Mouse (Mus musculus): ENCODE data around the gene Ikzf4. TPM values are rescaled to one million over a fixed set of nuclear protein-coding genes. Genes with fewer than 3 reads are reported as not detected.

Ikzf4 gene
- total and polyA plus RNA-seq, 3 experiments = 0.88 to 1.8 (median 0.97) TPM

DNA sequence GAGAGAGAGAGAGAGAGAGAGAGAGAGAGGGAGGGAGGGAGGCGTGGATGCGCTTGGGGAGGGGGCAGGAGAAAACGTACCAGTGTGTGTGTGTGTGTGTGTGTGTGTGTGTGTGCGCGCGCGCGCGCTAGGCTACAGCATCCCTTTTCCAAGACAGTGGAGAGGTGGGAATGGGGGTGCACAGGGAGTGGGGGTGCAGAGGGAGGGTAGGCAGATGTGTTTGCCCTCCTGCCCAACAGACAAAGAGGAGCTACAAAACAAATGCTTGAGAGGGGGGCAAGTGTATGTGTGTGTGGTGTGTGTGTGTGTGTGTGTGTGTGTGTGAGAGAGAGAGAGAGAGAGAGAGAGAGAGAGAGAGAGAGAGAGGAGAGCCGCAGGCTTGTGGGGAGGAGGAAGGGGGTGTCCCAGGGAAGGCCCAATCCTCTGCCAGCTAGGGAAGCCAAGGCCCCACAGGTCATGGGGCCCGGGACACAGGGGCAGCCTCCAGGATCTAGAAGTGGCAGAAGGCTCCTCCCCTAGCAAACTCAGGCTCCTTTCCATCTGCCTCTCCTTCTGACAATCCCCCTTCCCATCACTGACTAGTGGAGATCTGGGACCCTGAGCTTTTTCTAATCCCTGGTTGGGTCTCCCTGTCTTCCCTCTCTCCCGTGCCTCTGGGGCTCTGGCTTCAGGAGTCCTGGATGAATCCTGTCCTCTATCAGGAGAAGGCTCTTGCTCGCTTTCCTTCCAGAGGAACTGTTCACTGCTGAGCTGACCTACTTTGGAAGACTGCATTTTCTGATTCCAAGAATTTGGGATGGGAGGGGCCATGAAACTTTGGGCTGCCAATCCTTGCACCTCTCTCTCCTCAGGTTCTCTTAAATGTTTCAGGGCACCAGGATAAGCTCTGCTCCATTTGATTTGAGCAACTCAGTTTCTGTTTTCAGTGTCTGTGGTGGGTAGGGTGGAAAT lies 623 bp upstream of the Ikzf4 start:
- intact Hi-C loops (cut with DNase I) = no loop called here
- peak; percentile 41 to 51 for DNase-seq
- Histone ChIP-seq H3K4me3 (no peak overlapping the region), H3K27ac (peak overlapping the region; percentile 75), H3K79me2 (replicated peaks; ENCODE audit: control insufficient read depth, insufficient read depth, low read length) (no peaks in the 10 kb centered on the region), H3K4me1 (ENCODE audit: control insufficient read depth, insufficient read depth, low read length) (peaks cover 3% of the 10 kb centered on the region), H3K9ac (ENCODE audit: low read depth, low read length) (peak overlapping the region; percentile 4; the same call in 1 of the 2 replicates), H3K36me3 (ENCODE audit: control insufficient read depth, insufficient read depth, low read length) (no peaks in the 10 kb centered on the region), H3K27me3 (ENCODE audit: control insufficient read depth, insufficient read depth, low read length) (no peaks in the 10 kb centered on the region)
- TF ChIP-seq POLR2A (IDR thresholded peaks at IDR 0.05; ENCODE audit: insufficient read depth, low read depth, low read length) (peak; percentile 21; the same call in 1 of the 2 replicates), CTCF (IDR thresholded peaks at IDR 0.05) (no peak)
- WGBS = 11% methylated on average over 12 of the region's 13 CpGs

- Histone ChIP-seq H3K36me3 (ENCODE audit: control insufficient read depth, insufficient read depth, low read length) (no peaks in the 10 kb centered on the region), H3K9ac (ENCODE audit: low read depth, low read length) (no peak overlapping the region), H3K79me2 (replicated peaks; ENCODE audit: control insufficient read depth, insufficient read depth, low read length) (no peaks in the 10 kb centered on the region), H3K27ac (no peak overlapping the region), H3K4me1 (ENCODE audit: control insufficient read depth, insufficient read depth, low read length) (peaks cover 3% of the 10 kb centered on the region), H3K4me3 (no peak overlapping the region), H3K27me3 (ENCODE audit: control insufficient read depth, insufficient read depth, low read length) (no peaks in the 10 kb centered on the region)
- no peak for DNase-seq
- intact Hi-C loops (cut with DNase I) = no loop called here
- WGBS = 82% methylated on average over 6 of the region's 6 CpGs
- TF ChIP-seq EP300 (IDR thresholded peaks at IDR 0.05; ENCODE audit: insufficient read depth, low read depth, low read length) (no peak), POLR2A (IDR thresholded peaks at IDR 0.05; ENCODE audit: insufficient read depth, low read depth, low read length) (no peak), CTCF (IDR thresholded peaks at IDR 0.05) (no peak)
Measured at GRCm38 (mm10) chr10:128642749-128643148, 3.0 kb downstream of the Ikzf4 start.

- no peak for DNase-seq
- TF ChIP-seq CTCF (IDR thresholded peaks at IDR 0.05) (no peak), EP300 (IDR thresholded peaks at IDR 0.05; ENCODE audit: insufficient read depth, low read depth, low read length) (no peak), POLR2A (IDR thresholded peaks at IDR 0.05; ENCODE audit: insufficient read depth, low read depth, low read length) (no peak)
- H3K4me1 ChIP-seq (ENCODE audit: control insufficient read depth, insufficient read depth, low read length) = peaks cover 3% of the 10 kb centered on the region
Measured at GRCm38 (mm10) chr10:128641871-128642270, 3.9 kb downstream of the Ikzf4 start.

DNA sequence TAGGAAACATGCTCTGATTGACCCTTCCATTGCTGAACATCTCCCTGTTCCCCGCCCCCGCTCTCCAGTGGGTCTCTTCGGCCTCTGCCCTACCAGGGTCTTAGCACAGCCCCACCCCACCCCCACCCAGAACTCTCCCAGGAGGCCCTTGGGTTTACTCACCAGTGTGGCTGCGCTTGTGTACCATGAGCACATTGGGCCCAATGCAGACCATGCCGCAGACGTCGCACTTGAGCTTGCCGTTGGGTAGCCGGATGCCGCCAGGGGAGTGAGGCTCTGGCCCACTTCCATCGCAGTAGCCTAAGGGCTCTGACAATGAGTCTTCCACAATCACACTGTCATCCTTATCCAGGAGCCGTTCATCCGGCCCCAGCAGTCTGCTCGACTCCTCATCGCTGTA lies 4.9 kb downstream of the Ikzf4 start:
- Histone ChIP-seq H3K36me3 (ENCODE audit: control insufficient read depth, insufficient read depth, low read length) (no peaks in the 10 kb centered on the region), H3K27ac (no peak overlapping the region), H3K27me3 (ENCODE audit: control insufficient read depth, insufficient read depth, low read length) (no peaks in the 10 kb centered on the region), H3K9ac (ENCODE audit: low read depth, low read length) (no peak overlapping the region), H3K79me2 (replicated peaks; ENCODE audit: control insufficient read depth, insufficient read depth, low read length) (no peaks in the 10 kb centered on the region), H3K4me3 (no peak overlapping the region), H3K4me1 (ENCODE audit: control insufficient read depth, insufficient read depth, low read length) (no peaks in the 10 kb centered on the region)
- TF ChIP-seq CTCF (IDR thresholded peaks at IDR 0.05) = no peak
- no peak for TF ChIP-seq POLR2A (IDR thresholded peaks at IDR 0.05; ENCODE audit: insufficient read depth, low read depth, low read length)
- TF ChIP-seq EP300 (IDR thresholded peaks at IDR 0.05; ENCODE audit: insufficient read depth, low read depth, low read length) = no peak
- intact Hi-C loops (cut with DNase I) = no loop called here
- DNase-seq = no peak
- WGBS = 89% methylated on average over 15 of the region's 15 CpGs

More at GRCm38 (mm10) chr10:128641871-128642270, 3.9 kb downstream of the Ikzf4 start:
- H3K4me3 ChIP-seq = no peak overlapping the region
- no peak overlapping the region for H3K27ac ChIP-seq
- H3K27me3 ChIP-seq (ENCODE audit: control insufficient read depth, insufficient read depth, low read length) = no peaks in the 10 kb centered on the region
- no peaks in the 10 kb centered on the region for H3K79me2 ChIP-seq (replicated peaks; ENCODE audit: control insufficient read depth, insufficient read depth, low read length)
- no peak overlapping the region for H3K9ac ChIP-seq (ENCODE audit: low read depth, low read length)
- intact Hi-C loops (cut with DNase I) = no loop called here
- H3K36me3 ChIP-seq (ENCODE audit: control insufficient read depth, insufficient read depth, low read length) = no peaks in the 10 kb centered on the region
- WGBS = 60% methylated on average over 7 of the region's 7 CpGs

- no peaks in the 10 kb centered on the region for H3K79me2 ChIP-seq (replicated peaks; ENCODE audit: control insufficient read depth, insufficient read depth, low read length)
Measured at GRCm38 (mm10) chr10:128639999-128640398, 5.8 kb downstream of the Ikzf4 start.

GRCm38 (mm10) chr10:128637011-128637410 lies 8.8 kb downstream of the Ikzf4 start:
- Histone ChIP-seq H3K4me3 (no peak overlapping the region), H3K27ac (no peak overlapping the region)

More at GRCm38 (mm10) chr10:128639999-128640398, 5.8 kb downstream of the Ikzf4 start:
- H3K4me3 ChIP-seq = no peak overlapping the region
- no peak overlapping the region for H3K9ac ChIP-seq (ENCODE audit: low read depth, low read length)
- 82% methylated on average over 14 of the region's 14 CpGs for WGBS
- no peaks in the 10 kb centered on the region for H3K27me3 ChIP-seq (ENCODE audit: control insufficient read depth, insufficient read depth, low read length)
- no peaks in the 10 kb centered on the region for H3K36me3 ChIP-seq (ENCODE audit: control insufficient read depth, insufficient read depth, low read length)
- intact Hi-C loops (cut with DNase I) = no loop called here
- H3K4me1 ChIP-seq (ENCODE audit: control insufficient read depth, insufficient read depth, low read length) = no peaks in the 10 kb centered on the region
- DNase-seq = no peak
- TF ChIP-seq EP300 (IDR thresholded peaks at IDR 0.05; ENCODE audit: insufficient read depth, low read depth, low read length) = no peak
- TF ChIP-seq POLR2A (IDR thresholded peaks at IDR 0.05; ENCODE audit: insufficient read depth, low read depth, low read length) = no peak
- no peak for TF ChIP-seq CTCF (IDR thresholded peaks at IDR 0.05)
- no peak overlapping the region for H3K27ac ChIP-seq

More at GRCm38 (mm10) chr10:128637011-128637410, 8.8 kb downstream of the Ikzf4 start:
- 19% methylated on average over 11 of the region's 11 CpGs for WGBS
- intact Hi-C loops (cut with DNase I) = no loop called here
- no peak for DNase-seq
- Histone ChIP-seq H3K27me3 (ENCODE audit: control insufficient read depth, insufficient read depth, low read length) (no peaks in the 10 kb centered on the region), H3K79me2 (replicated peaks; ENCODE audit: control insufficient read depth, insufficient read depth, low read length) (no peaks in the 10 kb centered on the region), H3K36me3 (ENCODE audit: control insufficient read depth, insufficient read depth, low read length) (no peaks in the 10 kb centered on the region), H3K4me1 (ENCODE audit: control insufficient read depth, insufficient read depth, low read length) (no peaks in the 10 kb centered on the region), H3K9ac (ENCODE audit: low read depth, low read length) (no peak overlapping the region)
- TF ChIP-seq CTCF (IDR thresholded peaks at IDR 0.05) (no peak), EP300 (IDR thresholded peaks at IDR 0.05; ENCODE audit: insufficient read depth, low read depth, low read length) (no peak)

All from heart, adult 2 months (tissue).